Mouse (Mus musculus) MN1 (cell line): ENCODE data around the gene Lrrc52.

Experiments used
- DNase-seq: peaks from one replicate; pipeline ENCODE4 v3.0.0-alpha.2; 2016; ENCODE audit warnings: low spot score

Gene Lrrc52

DNA sequence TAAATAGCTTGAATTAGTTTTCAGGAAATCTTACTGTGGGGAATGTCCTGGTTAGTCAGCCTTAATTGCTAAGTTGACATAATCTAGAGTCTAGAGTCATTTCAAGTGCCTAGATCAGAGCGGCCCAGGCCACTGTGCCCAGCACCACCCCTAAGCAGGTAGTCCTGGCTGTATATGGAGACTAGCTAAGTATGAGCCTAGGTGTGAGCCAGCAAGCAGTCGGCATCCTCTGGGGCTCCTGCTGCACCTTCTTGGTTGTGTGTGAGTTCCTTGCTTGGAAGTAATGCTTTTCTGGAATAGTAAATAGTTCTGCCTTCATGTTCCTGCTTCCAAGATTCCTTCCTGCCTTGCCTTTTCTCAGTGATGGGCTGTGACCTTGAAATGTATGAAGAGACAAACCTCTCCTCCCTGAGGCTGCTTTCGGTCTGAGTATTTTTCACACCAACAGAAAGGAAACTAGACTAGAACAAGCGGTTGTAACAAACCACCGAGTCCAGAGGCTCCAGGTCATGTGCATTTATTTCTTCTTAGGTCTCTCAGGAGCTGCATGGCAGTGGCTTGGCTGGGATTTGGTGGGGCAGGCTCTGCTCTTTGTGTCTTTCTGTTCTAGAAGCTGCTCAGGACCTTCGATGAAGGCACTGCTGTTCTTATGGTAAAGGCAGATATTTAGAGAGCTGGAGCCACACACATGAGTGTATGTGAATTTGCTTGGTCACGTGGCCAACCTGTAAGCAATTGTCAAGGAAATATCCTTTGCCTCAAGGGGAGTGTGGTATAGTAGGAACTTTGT, 30.2 kb downstream of the Lrrc52 start:
- DNase-seq, result no peak

- no peak for DNase-seq
Measured at GRCm38 (mm10) chr1:167434931-167435330, 31.6 kb downstream of the Lrrc52 start.

- no peak for DNase-seq
Measured at GRCm38 (mm10) chr1:167430976-167431676, 35.5 kb downstream of the Lrrc52 start.

DNA sequence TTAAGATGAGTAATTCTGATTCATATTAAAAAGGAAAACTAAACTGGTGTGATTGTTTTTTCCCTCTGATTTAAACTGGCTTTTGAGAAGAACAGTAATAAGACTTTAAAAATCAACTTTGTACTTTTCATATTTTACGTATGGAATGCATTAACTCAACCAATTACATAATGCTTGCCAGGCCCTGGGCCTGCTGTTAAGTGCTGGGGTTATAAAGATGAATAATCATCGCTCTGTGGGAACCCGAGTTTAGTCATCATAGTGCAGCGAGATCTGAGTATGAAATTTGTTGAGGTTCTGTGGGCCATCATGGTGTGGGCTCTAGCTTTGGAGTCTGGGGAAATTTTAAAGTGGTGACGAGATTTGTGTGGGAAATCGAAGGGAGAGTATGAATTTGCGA, 39.9 kb downstream of the Lrrc52 start:
- DNase-seq, result no peak

- no peak for DNase-seq
Measured at GRCm38 (mm10) chr1:167425572-167425971, 41.0 kb downstream of the Lrrc52 start.

DNA sequence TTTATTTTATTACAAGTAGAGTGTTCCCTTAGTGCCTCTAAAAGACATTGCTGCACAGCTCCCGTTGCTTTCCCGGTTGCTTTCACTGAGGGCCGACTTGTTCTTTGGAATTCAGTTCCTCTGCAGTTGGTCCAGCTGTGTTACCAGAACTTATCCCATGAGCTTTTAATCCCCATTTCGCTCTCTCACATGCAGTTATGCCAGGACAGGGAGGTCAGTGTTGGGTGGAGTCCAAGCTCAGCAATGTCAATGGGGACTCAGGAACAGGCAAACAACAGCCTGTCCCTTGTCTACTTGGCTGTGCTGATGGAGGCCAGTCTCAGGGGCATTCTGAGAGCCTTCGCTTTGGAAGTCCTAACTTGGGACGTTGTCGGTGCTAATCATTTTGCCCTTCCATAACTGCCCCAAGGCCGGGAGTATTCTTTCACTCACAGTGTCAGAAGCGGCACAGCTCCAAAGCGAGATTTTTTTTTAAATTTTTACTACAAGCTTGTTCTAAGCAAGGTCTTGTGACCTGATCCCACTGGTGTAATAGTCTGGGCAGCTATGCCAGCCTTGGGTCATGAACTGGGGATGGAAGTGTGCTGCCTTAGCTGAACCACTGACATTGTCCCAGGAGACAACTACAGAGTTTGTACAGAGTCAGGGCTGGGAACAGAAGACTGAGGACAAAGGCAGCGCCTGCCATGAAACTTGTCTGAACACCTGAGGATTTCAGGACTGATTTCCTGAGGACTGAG, 43.9 kb downstream of the Lrrc52 start:
- DNase-seq, result no peak

DNA sequence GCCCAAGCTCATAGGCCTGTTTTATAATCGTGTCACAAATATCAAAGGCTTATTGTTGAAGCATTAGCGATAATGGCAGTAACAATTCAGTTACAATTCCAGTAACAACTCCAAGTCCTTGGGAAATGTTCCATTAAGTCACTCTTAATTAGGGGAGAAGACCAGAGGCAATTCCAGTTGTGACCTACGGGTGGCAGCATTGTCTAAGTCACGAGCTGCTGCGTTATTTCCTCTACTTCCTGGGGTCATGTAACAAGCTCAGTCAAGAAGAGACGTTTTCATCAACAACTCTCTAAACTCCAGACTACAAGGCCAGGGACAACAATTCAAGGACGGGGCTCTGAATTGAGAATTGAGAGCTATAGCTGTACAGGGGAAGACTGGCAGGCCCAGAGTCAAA, 51.7 kb downstream of the Lrrc52 start:
- DNase-seq, result peak; percentile 64

DNA sequence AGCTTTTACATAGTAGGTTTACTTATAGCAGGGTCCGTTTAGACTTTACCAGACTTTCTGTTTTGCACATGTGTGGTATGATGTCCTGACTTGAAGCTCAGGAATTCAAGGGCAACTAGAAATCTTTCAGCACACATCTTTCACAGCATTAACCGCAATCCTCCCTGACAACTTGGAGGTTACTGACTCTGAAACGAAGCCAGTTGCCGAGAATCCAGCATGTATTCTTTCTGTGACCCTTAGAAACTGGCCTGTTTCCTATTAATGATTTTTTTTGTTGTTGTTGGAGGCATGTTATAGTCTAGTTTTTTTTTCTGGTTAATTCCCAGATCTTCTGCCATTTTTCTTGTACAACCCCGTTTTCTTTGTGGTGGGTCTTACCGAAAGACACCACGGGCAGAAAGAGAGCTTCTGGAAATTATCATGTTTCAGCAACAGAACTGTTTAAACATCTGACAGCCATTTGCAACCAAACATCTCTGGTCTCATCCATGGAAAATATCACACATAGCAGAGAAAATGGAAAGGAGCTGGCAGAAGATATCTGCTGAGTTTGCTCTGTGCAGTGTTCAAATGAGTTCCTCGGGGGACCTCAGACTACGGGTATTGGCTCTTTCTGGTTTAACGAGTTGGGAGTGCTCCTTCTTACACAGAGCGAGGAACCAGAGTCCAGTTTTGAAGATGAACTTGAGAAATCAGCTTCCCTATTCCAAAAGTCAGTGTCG, 54.4 kb downstream of the Lrrc52 start:
- no peak for DNase-seq

DNA sequence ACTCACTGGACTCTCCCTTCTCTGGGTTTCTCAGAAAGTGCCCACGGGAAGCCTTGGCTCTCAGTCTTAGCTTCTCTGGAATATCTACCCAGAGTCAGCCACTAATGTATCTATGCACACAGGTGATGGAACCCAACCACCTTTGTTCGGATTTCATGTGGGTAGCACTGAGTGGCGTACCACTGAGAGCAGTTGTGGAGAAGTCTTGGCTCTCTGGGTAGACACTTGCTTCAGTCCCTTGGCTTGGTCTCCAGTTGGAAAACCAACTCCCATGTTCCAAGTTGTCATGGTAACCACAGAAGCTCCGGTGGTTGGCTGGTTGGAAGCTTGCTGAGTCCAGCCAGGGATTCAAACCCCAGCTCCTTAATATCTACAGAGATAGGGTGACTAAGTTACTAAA, 57.0 kb downstream of the Lrrc52 start:
- no peak for DNase-seq

DNA sequence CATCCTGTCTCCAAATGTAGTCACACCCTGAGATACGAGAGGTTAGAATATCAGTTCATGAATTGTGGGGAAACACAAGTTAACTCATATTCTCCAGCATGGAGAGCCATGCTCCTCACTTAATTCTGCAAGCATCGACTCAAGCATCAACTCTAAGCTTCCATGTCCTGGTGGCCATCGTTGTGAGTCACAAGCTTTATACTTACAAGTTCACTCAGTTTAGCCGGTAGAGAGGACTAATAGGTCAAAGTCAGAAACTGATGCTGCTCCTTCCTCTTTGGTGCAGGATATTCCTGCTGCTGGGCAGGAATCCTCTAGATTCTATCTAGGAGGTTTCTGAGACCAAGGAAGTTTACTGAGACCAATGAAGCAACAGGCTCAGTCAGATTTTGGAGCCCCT, 61.3 kb downstream of the Lrrc52 start:
- no peak for DNase-seq
